Mouse (Mus musculus) midbrain, embryonic 14.5 days (tissue): ENCODE measurements at regions not wholly inside any gene's neighbourhood (a gene's known extent, or its start where the extent isn't known, plus 50 kb on each side); places are given as distances from the start of the nearest gene placed in this dataset.
"Not testable (repeated sequence)": the region's sequence is repeated elsewhere in the genome, so short reads cannot be mapped to it uniquely, and the experiment has no call there.

ENCODE experiments used
- ATAC-seq: fragments of 200-750 bp; cut with Nextera tagmentation; 2 replicates; pipeline ENCODE4 v1.8.0; 2017; ENCODE audit warnings: moderate number of reproducible peaks, moderate library complexity; ENCODE audit not compliant: low FRiP score, low TSS enrichment
- DNase-seq: peaks from one replicate; pipeline ENCODE4 v3.0.0-alpha.2; 2015
- H3K27ac ChIP-seq: fragments of 300-500 bp; sonication (generic); replicated peaks from 2 replicates; pipeline ENCODE4 v1.5.1; 2014; ENCODE audit warnings: mild to moderate bottlenecking, low read depth, low read length, moderate library complexity
- H3K27me3 ChIP-seq: fragments of 300-500 bp; sonication (generic); 2 replicates; pipeline ENCODE4 v1.6.1; 2014; ENCODE audit warnings: low read length, control low read depth, mixed read lengths; ENCODE audit not compliant: control insufficient read depth, insufficient read depth
- H3K36me3 ChIP-seq: fragments of 300-500 bp; sonication (generic); 2 replicates; pipeline ENCODE4 v1.6.1; 2014; ENCODE audit warnings: low read length, control low read depth; ENCODE audit not compliant: control insufficient read depth, insufficient read depth
- H3K4me1 ChIP-seq: fragments of 300-500 bp; sonication (generic); 2 replicates; pipeline ENCODE4 v1.6.1; 2014; ENCODE audit warnings: mild to moderate bottlenecking, antibody characterized with exemption, low read length, control low read depth; ENCODE audit not compliant: control insufficient read depth, insufficient read depth
- H3K4me2 ChIP-seq: fragments of 300-500 bp; sonication (generic); 2 replicates; pipeline ENCODE4 v1.6.1; 2014; ENCODE audit warnings: mild to moderate bottlenecking, low read length, moderate library complexity
- H3K4me3 ChIP-seq: fragments of 300-500 bp; sonication (generic); replicated peaks from 2 replicates; pipeline ENCODE4 v1.5.1; 2014; ENCODE audit warnings: low read depth, low read length
- H3K9ac ChIP-seq: fragments of 300-500 bp; sonication (generic); replicated peaks from 2 replicates; pipeline ENCODE4 v1.6.1; 2014; ENCODE audit warnings: mild to moderate bottlenecking, low read length, moderate library complexity
- H3K9me3 ChIP-seq: fragments of 300-500 bp; sonication (generic); 2 replicates; pipeline ENCODE4 v1.6.1; 2016; ENCODE audit warnings: low read length, control low read depth, mixed read lengths; ENCODE audit not compliant: control insufficient read depth
- WGBS: fragments of 180-500 bp; shearing (Covaris S2); extraction: QIAGEN DNeasy Blood & Tissue Kit; methylation state at CpG from one replicate; pipeline ENCODE4 v1.1.7; 2014; 5-methylcytosine and 5-hydroxymethylcytosine counted together

DNA sequence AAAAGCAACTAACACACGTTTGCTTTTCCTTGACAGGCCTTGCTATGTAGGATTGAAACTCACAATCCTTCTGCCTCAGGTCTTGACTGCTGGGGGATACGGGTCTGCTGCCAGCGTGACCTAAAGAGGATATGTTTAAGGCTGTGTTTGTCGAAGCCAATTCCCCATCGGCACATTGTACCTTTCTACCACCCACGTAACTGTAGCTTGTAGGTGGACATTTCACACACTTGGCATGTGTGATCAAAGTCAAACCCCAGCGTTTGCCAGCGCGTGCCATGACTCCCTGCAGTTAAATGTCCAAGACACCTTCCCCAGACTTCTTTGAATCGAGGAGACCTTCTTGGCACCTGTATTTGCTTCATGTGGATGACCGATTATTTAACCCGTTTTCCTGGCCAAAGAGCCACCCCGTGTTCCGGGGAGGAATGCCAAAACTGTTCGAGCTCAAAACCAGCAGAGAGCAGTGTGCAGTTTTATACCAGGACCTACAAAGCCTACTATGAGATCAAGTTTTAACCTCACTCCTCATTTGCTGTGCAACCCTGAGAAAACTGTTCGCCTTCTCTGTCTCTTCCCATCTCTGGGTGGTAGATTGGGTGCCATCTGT lies 395.4 kb upstream of the Zfp507 start:
- H3K27me3 ChIP-seq = no peaks in the 10 kb centered on the region
- no peak overlapping the region for H3K27ac ChIP-seq
- 92% methylated on average over 16 of the region's 16 CpGs for WGBS
- DNase-seq = no peak
- H3K9me3 ChIP-seq = no peaks in the 10 kb centered on the region
- no peaks in the 10 kb centered on the region for H3K36me3 ChIP-seq
- H3K4me1 ChIP-seq = no peaks in the 10 kb centered on the region
- no peak overlapping the region for H3K4me3 ChIP-seq
- no peak overlapping the region for H3K9ac ChIP-seq
- no peak for ATAC-seq
- H3K4me2 ChIP-seq = no peak overlapping the region

DNA sequence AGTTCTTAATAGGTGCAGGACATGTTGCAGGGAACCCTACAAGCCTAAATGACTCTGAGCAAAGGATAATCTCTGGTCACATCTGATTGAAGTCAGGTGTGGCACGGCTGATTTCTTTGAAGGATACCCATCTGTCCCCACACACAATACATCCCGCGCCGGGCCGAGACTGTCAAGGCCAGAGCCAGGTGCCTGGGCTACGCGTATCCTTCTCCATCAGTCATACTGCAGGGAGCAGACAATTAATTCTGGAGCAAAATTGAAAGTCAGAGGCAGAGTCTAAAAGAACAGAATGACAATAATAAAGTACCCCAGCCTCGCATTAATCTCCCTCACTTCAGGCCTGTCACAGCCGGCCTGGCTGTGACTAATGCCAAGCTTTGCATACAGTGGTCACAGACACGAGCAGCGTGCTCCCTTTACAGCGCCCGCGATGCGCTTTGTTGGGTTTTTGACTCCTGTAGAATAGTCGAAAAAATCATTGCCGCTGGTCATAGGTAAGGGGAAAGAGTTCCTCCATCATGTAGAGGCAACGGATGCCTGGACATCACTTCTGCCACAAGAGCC lies 393.4 kb upstream of the Zfp507 start:
- Histone ChIP-seq H3K9ac (no peak overlapping the region), H3K9me3 (no peaks in the 10 kb centered on the region), H3K4me1 (no peaks in the 10 kb centered on the region), H3K4me3 (no peak overlapping the region), H3K27ac (no peak overlapping the region), H3K36me3 (no peaks in the 10 kb centered on the region), H3K27me3 (no peaks in the 10 kb centered on the region), H3K4me2 (no peak overlapping the region)
- 71% methylated on average over 18 of the region's 18 CpGs for WGBS
- peak; percentile 36 for DNase-seq
- ATAC-seq = no peak

DNA sequence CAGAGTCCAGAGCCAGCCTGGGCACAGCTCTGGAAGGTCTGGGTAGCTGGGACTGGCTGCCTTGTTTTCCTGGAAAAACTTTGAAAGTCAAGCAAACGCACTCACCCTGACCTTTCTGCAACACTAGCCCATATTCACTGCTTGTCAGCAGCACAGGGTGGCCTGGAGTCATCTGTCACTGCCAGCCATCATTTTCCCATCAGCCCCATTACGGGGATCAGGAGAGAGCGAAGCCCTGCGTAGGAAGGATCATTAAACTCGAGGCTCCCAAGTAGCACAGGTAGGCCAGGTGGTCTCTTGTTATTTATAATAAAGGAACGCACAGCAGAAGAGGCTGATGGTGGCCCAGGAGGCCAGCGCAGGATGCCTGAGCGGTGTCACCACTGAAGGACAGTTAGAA lies 389.8 kb upstream of the Zfp507 start:
- Histone ChIP-seq H3K27ac (no peak overlapping the region), H3K9ac (no peak overlapping the region), H3K4me2 (no peak overlapping the region), H3K9me3 (no peaks in the 10 kb centered on the region), H3K36me3 (no peaks in the 10 kb centered on the region), H3K4me1 (no peaks in the 10 kb centered on the region), H3K4me3 (no peak overlapping the region), H3K27me3 (no peaks in the 10 kb centered on the region)
- ATAC-seq (no peak), DNase-seq (no peak)
- 84% methylated on average over 8 of the region's 8 CpGs for WGBS

DNA sequence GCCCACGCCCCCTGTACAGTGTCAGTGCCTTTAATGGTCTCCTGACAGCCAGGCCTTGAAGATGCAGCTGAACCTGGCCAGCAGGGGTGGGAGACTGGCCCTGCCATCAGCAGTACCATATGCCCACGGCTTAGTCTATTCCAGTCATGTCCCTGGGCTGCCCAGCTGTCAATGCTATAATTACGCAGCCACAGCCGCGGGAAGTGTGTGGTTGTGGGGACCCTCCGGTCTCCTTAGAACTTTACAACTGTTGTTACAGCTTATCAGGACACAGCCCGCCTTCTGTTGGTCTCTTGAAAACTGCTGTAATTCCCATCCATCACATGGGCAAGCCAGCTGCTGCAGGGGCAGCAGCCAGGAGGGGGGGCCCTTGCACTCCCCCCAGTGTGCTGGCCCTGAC lies 375.1 kb upstream of the Zfp507 start:
- H3K9ac ChIP-seq = no peak overlapping the region
- ATAC-seq (no peak), DNase-seq (no peak)
- no peaks in the 10 kb centered on the region for H3K4me1 ChIP-seq
- H3K4me3 ChIP-seq = no peak overlapping the region
- H3K4me2 ChIP-seq = no peak overlapping the region
- no peaks in the 10 kb centered on the region for H3K9me3 ChIP-seq
- 83% methylated on average over 7 of the region's 7 CpGs for WGBS
- no peaks in the 10 kb centered on the region for H3K27me3 ChIP-seq
- H3K36me3 ChIP-seq = no peaks in the 10 kb centered on the region
- H3K27ac ChIP-seq = no peak overlapping the region

DNA sequence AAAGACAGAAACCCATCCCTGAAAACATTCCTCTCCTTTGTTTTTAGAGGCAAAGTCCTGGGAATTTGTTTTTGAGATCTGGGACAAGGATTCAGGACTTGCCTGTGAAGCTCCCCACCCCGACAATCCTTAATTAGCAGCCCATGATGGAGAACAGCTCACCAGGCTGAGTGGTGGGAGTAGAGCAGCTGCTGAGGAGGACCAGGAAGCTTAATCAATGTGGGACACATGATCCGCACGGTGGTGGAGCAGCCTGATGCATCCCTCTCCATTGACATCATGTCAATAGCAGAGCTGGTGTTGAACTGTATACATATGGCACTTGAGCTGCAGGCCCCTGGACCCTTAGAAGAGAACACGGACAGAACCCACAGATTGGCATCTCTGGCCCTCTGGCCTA lies 372.5 kb upstream of the Zfp507 start:
- DNase-seq = no peak
- H3K4me3 ChIP-seq = no peak overlapping the region
- no peak overlapping the region for H3K4me2 ChIP-seq
- H3K4me1 ChIP-seq = no peaks in the 10 kb centered on the region
- no peaks in the 10 kb centered on the region for H3K36me3 ChIP-seq
- WGBS = 94% methylated on average over 4 of the region's 4 CpGs
- H3K27me3 ChIP-seq = no peaks in the 10 kb centered on the region
- H3K27ac ChIP-seq = no peak overlapping the region
- no peak overlapping the region for H3K9ac ChIP-seq
- no peak for ATAC-seq
- no peaks in the 10 kb centered on the region for H3K9me3 ChIP-seq

DNA sequence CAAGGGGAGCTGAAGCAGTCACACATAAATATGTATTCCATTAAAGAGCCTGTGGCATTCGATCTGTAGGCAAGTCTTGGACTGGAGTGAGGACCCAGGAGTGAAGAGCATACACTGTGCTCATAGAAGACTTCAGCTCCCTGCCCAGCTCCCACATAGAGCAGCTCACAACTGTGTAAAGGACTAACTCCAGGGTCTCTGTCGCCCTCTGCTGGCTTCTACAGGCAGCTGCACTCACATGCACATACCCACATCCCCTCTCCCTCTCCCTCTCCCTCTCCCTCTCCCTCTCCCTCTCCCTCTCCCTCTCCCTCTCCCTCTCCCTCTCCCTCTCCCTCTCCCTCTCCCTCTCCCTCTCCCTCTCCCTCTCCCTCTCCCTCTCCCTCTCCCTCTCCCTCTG lies 369.7 kb upstream of the Zfp507 start:
- not testable (repeated sequence) for H3K4me3 ChIP-seq, H3K4me2 ChIP-seq, H3K4me1 ChIP-seq, H3K36me3 ChIP-seq, H3K27me3 ChIP-seq, H3K27ac ChIP-seq, H3K9ac ChIP-seq, H3K9me3 ChIP-seq, ATAC-seq, DNase-seq
- WGBS = 58% methylated on average over 2 of the region's 2 CpGs

DNA sequence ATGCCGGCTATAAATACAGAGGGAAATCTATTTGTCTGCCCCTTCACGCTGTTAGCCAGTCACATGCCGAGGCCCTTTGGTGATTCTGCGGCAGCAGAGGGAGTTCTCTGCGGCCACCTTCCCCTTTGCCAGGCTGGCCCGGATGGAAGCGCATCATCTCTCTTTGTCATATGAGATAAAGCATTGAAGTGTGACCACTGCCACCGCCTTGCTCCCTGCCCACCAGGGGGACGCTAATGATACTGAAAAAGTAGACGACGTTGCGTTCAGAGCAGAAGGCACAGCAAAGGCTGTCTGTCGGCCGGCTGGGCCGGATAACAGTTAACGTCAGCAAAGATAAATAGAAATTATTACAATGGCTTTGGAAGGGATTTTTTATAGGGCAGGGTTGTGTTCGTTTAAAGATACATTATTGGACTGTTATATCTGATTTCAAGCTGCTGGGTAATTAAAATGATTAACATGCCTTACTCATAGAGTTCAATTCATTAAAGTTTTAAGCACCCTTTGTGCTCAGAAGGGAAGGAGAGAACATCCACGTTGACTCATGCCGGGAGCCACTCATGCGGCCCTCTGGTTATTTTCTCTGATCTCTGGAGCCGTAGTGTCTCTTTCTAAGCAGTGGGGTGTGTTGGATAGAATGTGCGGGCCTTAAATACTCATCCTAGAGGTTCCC lies 354.6 kb upstream of the Zfp507 start:
- Histone ChIP-seq H3K27me3 (no peaks in the 10 kb centered on the region), H3K27ac (no peak overlapping the region), H3K9me3 (no peaks in the 10 kb centered on the region), H3K36me3 (no peaks in the 10 kb centered on the region), H3K9ac (no peak overlapping the region), H3K4me2 (no peak overlapping the region), H3K4me3 (no peak overlapping the region), H3K4me1 (no peaks in the 10 kb centered on the region)
- ATAC-seq (no peak; the same call in 1 of the 2 replicates), DNase-seq (peak; percentile 57)
- WGBS = 39% methylated on average over 22 of the region's 22 CpGs

DNA sequence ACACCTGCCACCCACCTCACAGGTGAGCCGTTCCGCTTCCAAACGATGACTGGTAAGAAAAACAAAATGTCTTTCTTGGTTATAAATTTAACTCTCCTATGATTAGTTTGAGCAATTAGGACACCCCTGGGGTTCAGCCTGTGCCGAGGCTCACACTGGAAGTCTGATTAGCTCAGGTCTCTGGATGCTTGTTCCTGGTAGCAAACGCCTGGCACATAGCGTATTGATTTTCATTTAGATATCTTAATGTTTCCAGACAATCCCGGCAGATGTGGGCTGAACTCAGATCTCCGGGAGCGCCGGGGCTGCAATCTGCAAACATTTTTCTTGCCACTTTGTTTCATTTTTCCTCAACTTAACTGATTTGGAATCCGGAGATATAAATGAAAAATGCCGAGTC lies 353.8 kb upstream of the Zfp507 start:
- Histone ChIP-seq H3K9me3 (no peaks in the 10 kb centered on the region), H3K4me2 (no peak overlapping the region), H3K36me3 (no peaks in the 10 kb centered on the region), H3K4me3 (no peak overlapping the region), H3K27me3 (no peaks in the 10 kb centered on the region), H3K9ac (no peak overlapping the region), H3K4me1 (no peaks in the 10 kb centered on the region), H3K27ac (no peak overlapping the region)
- no peak for ATAC-seq
- peak; percentile 13 for DNase-seq
- 74% methylated on average over 12 of the region's 12 CpGs for WGBS

DNA sequence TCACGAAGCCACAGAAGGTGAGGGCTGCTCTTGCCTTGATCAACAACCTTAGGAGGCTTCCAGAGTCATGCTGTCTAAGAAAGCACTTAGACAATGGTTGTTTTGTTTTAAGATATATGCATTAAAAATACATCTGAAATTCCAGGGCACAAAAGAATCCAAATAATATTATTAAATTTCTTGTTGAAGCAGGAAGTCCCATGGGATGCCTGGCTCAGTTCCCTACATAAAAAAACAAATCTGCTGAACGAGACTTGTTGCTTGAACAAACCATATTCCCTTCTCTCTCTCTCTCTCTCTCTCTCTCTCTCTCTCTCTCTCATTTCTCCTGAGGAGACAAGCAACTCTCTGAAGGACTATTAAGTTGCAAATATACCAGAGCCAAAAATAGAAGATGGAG lies 352.8 kb upstream of the Zfp507 start:
- Histone ChIP-seq H3K36me3 (no peaks in the 10 kb centered on the region), H3K9ac (no peak overlapping the region), H3K4me1 (no peaks in the 10 kb centered on the region), H3K4me3 (no peak overlapping the region), H3K4me2 (no peak overlapping the region), H3K27ac (no peak overlapping the region), H3K9me3 (no peaks in the 10 kb centered on the region), H3K27me3 (no peaks in the 10 kb centered on the region)
- WGBS = 72% methylated on average over 2 of the region's 2 CpGs
- DNase-seq = no peak
- no peak for ATAC-seq
